Mouse (Mus musculus): ENCODE measurements around the gene Tlcd1.

- no peak for TF ChIP-seq POLR2A (IDR thresholded peaks at IDR 0.05; ENCODE audit: insufficient read length, low read depth)
- TF ChIP-seq E2F4 (IDR thresholded peaks at IDR 0.05; ENCODE audit: insufficient read depth): no peak
- TF ChIP-seq MAX (IDR thresholded peaks at IDR 0.05; ENCODE audit: low read depth): no peak
- TF ChIP-seq SRF (IDR thresholded peaks at IDR 0.05; ENCODE audit: control insufficient read depth, insufficient read length, low read depth): no peak
- no peak for TF ChIP-seq CEBPB (IDR thresholded peaks at IDR 0.05; ENCODE audit: insufficient read depth, poor library complexity, severe bottlenecking)
- no peak for TF ChIP-seq TCF12 (IDR thresholded peaks at IDR 0.05; ENCODE audit: insufficient read depth, poor library complexity, severe bottlenecking)
- no peak for TF ChIP-seq TCF3 (IDR thresholded peaks at IDR 0.05; ENCODE audit: insufficient read length, low read depth)
- TF ChIP-seq USF1 (IDR thresholded peaks at IDR 0.05; ENCODE audit: low read depth): no peak
- TF ChIP-seq MYOG (IDR thresholded peaks at IDR 0.05; ENCODE audit: control insufficient read depth in 1 of 3, insufficient read depth in 1 of 3, insufficient read length in 2 of 3, low read depth in 2 of 3): no peak
Measured at GRCm38 (mm10) chr11:78202372-78202771, 25.9 kb downstream of the Tlcd1 start.
